In the genomic region with DNA sequence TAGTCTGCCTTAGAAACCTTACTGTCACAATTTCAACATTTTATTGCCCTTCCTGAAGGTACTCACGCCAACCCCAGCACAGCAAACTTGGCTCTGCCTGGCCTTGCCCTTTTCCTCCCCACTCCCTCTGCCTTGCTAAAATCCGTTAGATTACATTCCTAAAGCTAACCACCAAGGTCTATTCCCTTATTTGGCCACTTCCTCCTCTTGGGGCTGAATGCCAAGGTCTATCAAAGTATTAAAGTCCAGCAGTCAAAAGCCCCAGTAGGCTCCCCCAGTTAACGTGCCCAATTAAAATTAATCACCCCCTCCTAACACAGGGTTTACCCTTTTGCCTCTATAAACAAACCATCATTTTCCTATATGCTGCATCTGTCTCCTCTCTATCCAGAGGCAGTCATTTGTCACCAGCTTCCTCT, we compare ENCODE assay signal across 12 mouse cellular contexts. TPM values are rescaled to one million over a fixed set of nuclear protein-coding genes. Genes with fewer than 3 reads are reported as not detected.
DNase-seq lines count a peak whose midpoint lies in the region; ATAC-seq and TF ChIP-seq lines count a peak whose summit lies in the region.
"Had no signal": no experiment of that assay in that cellular context is flagged by ENCODE, and none has a peak within 500 bp of the region (broad histone marks: within the 10 kb centered on the region; RNA-seq: fewer than 3 reads in every experiment).

No protein-coding gene starts in this region.

- no peak overlapping the region for H3K9ac ChIP-seq in heart, embryonic 16.5 days (ENCODE audit: low read length)

- H3K27me3 ChIP-seq in heart, embryonic 16.5 days (ENCODE audit: control insufficient read depth, insufficient read depth, low read length), result no peaks in the 10 kb centered on the region
- H3K27me3 ChIP-seq in spleen, adult 2 months (ENCODE audit: control insufficient read depth, insufficient read depth, low read length), result no peaks in the 10 kb centered on the region

- no peak for DNase-seq in heart, postnatal 36 days
- no peak for DNase-seq in spleen, adult 2 months (ENCODE audit: low read depth in 1 of 2, low spot score in 2 of 2)
- DNase-seq in spleen, adult 18-20 months, result no peak
- DNase-seq in embryo, embryonic 11 days, result peak; percentile 30
- DNase-seq in testis, postnatal 14 days (ENCODE audit: low spot score), result peak; percentile 26
- no peak for DNase-seq in c-Kit-positive CD71-positive TER-119-positive erythroid progenitor cells, embryonic 14.5 days (ENCODE audit: low spot score)
- no peak for DNase-seq in left cerebral cortex, postnatal 14 days (ENCODE audit: low spot score in 2 of 2)
- DNase-seq: cerebellum, adult 11-12 months; thymus, adult 2 months had no signal

- intact Hi-C loops in heart, postnatal 36 days (cut with DNase I), result no loop called here
- intact Hi-C loops in left cerebral cortex, postnatal 14 days (cut with DNase I), result no loop called here

- no peak for TF ChIP-seq POLR2A in spleen, adult 2 months (IDR thresholded peaks at IDR 0.05; ENCODE audit: low read depth, low read length)

- peaks cover 5% of the 10 kb centered on the region; the same call in 1 of the 2 replicates for H3K4me1 ChIP-seq in heart, embryonic 16.5 days (ENCODE audit: control insufficient read depth, insufficient read depth, low read length)
- peaks cover 7% of the 10 kb centered on the region; the same call in 1 of the 2 replicates for H3K4me1 ChIP-seq in spleen, adult 2 months (ENCODE audit: control insufficient read depth, insufficient read depth, insufficient read length)

- peaks cover under 1% of the 10 kb centered on the region; the same call in 1 of the 2 replicates for H3K9me3 ChIP-seq in heart, embryonic 16.5 days (replicated peaks; ENCODE audit: control insufficient read depth, low read length)

- TF ChIP-seq CTCF in spleen, adult 2 months (IDR thresholded peaks at IDR 0.05; ENCODE audit: extremely low read depth, insufficient read depth, insufficient read length, insufficient replicate concordance), result no peak

- ATAC-seq in heart, embryonic 16.5 days (replicated peaks; ENCODE audit: extremely low read depth, insufficient read depth, low FRiP score), result no peak

- 11% methylated on average over 3 of the region's 3 CpGs for WGBS in heart, embryonic 16.5 days
- 34% methylated on average over 3 of the region's 3 CpGs for WGBS in spleen, adult 2 months

- no peak overlapping the region for H3K27ac ChIP-seq in heart, embryonic 16.5 days (ENCODE audit: low read length)
- peak overlapping the region; percentile 58 for H3K27ac ChIP-seq in spleen, adult 2 months (ENCODE audit: insufficient read depth, low read length)
- H3K27ac ChIP-seq: hindbrain, embryonic 10.5 days had no signal

- no peak overlapping the region for H3K4me3 ChIP-seq in heart, embryonic 16.5 days (ENCODE audit: low read length)
- H3K4me3 ChIP-seq in spleen, adult 2 months (ENCODE audit: extremely low read depth, insufficient read depth, insufficient read length), result no peak overlapping the region
- H3K4me3 ChIP-seq: hindbrain, embryonic 10.5 days had no signal

- no peaks in the 10 kb centered on the region for H3K36me3 ChIP-seq in heart, embryonic 16.5 days (ENCODE audit: control insufficient read depth, insufficient read depth)
- no peaks in the 10 kb centered on the region for H3K36me3 ChIP-seq in spleen, adult 2 months (ENCODE audit: control insufficient read depth, insufficient read depth, low read length)
- H3K36me3 ChIP-seq: hindbrain, embryonic 10.5 days had no signal

- 0 out of 2 replicates have a peak overlapping the region, but pooled peaks have one; percentile 0 for H3K4me2 ChIP-seq in heart, embryonic 16.5 days (ENCODE audit: low read depth, low read length)
- H3K4me2 ChIP-seq: midbrain, embryonic 11.5 days had no signal

RNA-seq across cellular contexts. Expression of a gene that starts 32.6 kb away (rescaled TPM):
- 46.9 and 52.2 TPM in 2 replicates for polyA plus RNA-seq in heart, embryonic 16.5 days (2015; fragmentation: Nextera tagmentation; extraction: Ambion mirVana)
- total RNA-seq in heart, postnatal 36 days (2021), result 10 to 100 TPM; 39.4 to 40.0 TPM
- 6.9 and 7.3 TPM in 2 replicates for polyA plus RNA-seq in spleen, adult 2 months (2012; rRNA removed)
- total RNA-seq in left cerebral cortex, postnatal 14 days (2021), result 10 to 100 TPM; 55.4 to 58.3 TPM

RNA-seq across cellular contexts. Expression of a gene that starts 33.0 kb away (rescaled TPM):
- polyA plus RNA-seq in heart, embryonic 16.5 days (2015; fragmentation: Nextera tagmentation; extraction: Ambion mirVana), result 4.8 and 5.5 TPM in 2 replicates
- total RNA-seq in heart, postnatal 36 days (2021), result 10 to 100 TPM in 1 of 2 experiments, 1 to 10 TPM in 1; 9.6 to 10.9 TPM
- polyA plus RNA-seq in spleen, adult 2 months (2012; rRNA removed), result 0.67 and 0.69 TPM in 2 replicates
- 10 to 100 TPM; 13.5 to 13.8 TPM for total RNA-seq in left cerebral cortex, postnatal 14 days (2021)

Comparison
In these comparisons a context has a peak if more than half of its experiments do, and no peak if none do; other contexts are left out.
1. DNase-seq: peak in embryo, embryonic 11 days (single experiment) and testis, postnatal 14 days (single experiment); none in heart, postnatal 36 days (0 of 2), spleen, adult 2 months (0 of 2), spleen, adult 18-20 months (0 of 2), c-Kit-positive CD71-positive TER-119-positive erythroid progenitor cells, embryonic 14.5 days (single experiment) and left cerebral cortex, postnatal 14 days (0 of 2).